Mouse (Mus musculus) forebrain, embryonic 11.5 days (tissue): ENCODE data around the gene H2-T22. TPM values are rescaled to one million over a fixed set of nuclear protein-coding genes. Genes with fewer than 3 reads are reported as not detected.
"Not testable (repeated sequence)": the region's sequence is repeated elsewhere in the genome, so short reads cannot be mapped to it uniquely, and the experiment has no call there.

ENCODE experiments used
- ATAC-seq: fragments of 200-750 bp; cut with Nextera tagmentation; replicated peaks from 2 replicates; pipeline ENCODE4 v1.8.0; 2017; ENCODE audit warnings: moderate TSS enrichment; ENCODE audit not compliant: low FRiP score
- DNase-seq: peaks from one replicate; pipeline ENCODE4 v3.0.0-alpha.2; 2017; ENCODE audit warnings: low spot score
- H3K27ac ChIP-seq: fragments of 300-500 bp; sonication (generic); 2 replicates; pipeline ENCODE4 v1.5.1; 2014; ENCODE audit warnings: low read depth, low read length
- H3K27me3 ChIP-seq: fragments of 300-500 bp; sonication (generic); 2 replicates; pipeline ENCODE4 v1.6.1; 2014; ENCODE audit warnings: mild to moderate bottlenecking, low read length, mixed read lengths; ENCODE audit not compliant: control insufficient read depth, insufficient read depth
- H3K36me3 ChIP-seq: fragments of 300-500 bp; sonication (generic); 2 replicates; pipeline ENCODE4 v1.6.1; 2014; ENCODE audit warnings: mild to moderate bottlenecking, low read length, moderate library complexity, mixed read lengths; ENCODE audit not compliant: control insufficient read depth, insufficient read depth
- H3K4me1 ChIP-seq: fragments of 300-500 bp; sonication (generic); replicated peaks from 2 replicates; pipeline ENCODE4 v1.6.1; 2014; ENCODE audit warnings: low read length, mixed read lengths; ENCODE audit not compliant: control insufficient read depth, insufficient read depth
- H3K4me2 ChIP-seq: fragments of 300-500 bp; sonication (generic); 2 replicates; pipeline ENCODE4 v1.6.1; 2014; ENCODE audit warnings: low read depth, mild to moderate bottlenecking, low read length, moderate library complexity, mixed read lengths; ENCODE audit not compliant: severe bottlenecking
- H3K4me3 ChIP-seq: fragments of 300-500 bp; sonication (generic); 2 replicates; pipeline ENCODE4 v1.5.1; 2014; ENCODE audit warnings: low read depth, low read length
- H3K9ac ChIP-seq: fragments of 300-500 bp; sonication (generic); 2 replicates; pipeline ENCODE4 v1.6.1; 2014; ENCODE audit warnings: low read length
- H3K9me3 ChIP-seq: fragments of 300-500 bp; sonication (generic); 2 replicates; pipeline ENCODE4 v1.6.1; 2016; ENCODE audit warnings: low read length, mixed read lengths; ENCODE audit not compliant: control insufficient read depth
- WGBS: fragments of 180-500 bp; shearing (Covaris S2); extraction: QIAGEN DNeasy Blood & Tissue Kit; methylation state at CpG from one replicate; pipeline ENCODE4 v1.1.7; 2014; 5-methylcytosine and 5-hydroxymethylcytosine counted together
- polyA plus RNA-seq: library from polyadenylated mRNA; unstranded; fragments of >200 nt; fragmentation: Nextera tagmentation; extraction: Ambion mirVana; gene quantifications from 2 replicates; pipeline ENCODE4 v1.2.1, GENCODE M21; 2014

H2-T22 gene
- polyA plus RNA-seq, 1 experiment from 2014 or later = 7.6 TPM

- 93% methylated on average over 5 of the region's 5 CpGs for WGBS
These were observed 27.6 kb downstream of the H2-T22 start for GRCm38 (mm10) chr17:36014977-36015376.

DNA sequence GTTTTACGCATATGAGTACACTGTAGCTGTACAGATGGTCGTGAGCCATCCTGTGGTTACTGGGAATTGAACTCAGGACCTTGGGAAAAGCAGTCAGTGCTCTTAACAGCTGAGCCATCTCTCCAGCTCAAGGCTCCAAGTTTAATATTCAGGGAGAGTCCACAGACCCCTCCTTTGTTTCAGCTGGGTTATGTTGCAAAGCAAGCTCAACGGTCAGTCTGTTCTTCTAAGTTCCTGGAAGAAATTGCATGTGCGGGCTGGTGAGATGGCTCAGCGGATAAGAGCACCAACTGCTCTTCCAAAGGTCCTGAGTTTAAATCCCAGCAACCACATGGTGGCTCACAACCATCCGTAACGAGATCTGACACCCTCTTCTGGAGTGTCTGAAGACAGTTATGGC lies 38.1 kb downstream of the H2-T22 start:
- H3K9ac ChIP-seq, DNase-seq, H3K4me3 ChIP-seq, H3K36me3 ChIP-seq, ATAC-seq, H3K4me1 ChIP-seq, H3K27me3 ChIP-seq, H3K9me3 ChIP-seq, H3K27ac ChIP-seq, H3K4me2 ChIP-seq: not testable (repeated sequence)
- WGBS = 95% methylated on average over 7 of the region's 7 CpGs

More at GRCm38 (mm10) chr17:36014977-36015376, 27.6 kb downstream of the H2-T22 start:
- Histone ChIP-seq H3K36me3 (no peaks in the 10 kb centered on the region; the same call in 1 of the 2 replicates), H3K27ac (no peak overlapping the region), H3K27me3 (no peaks in the 10 kb centered on the region), H3K9ac (no peak overlapping the region), H3K9me3 (no peaks in the 10 kb centered on the region), H3K4me3 (no peak overlapping the region), H3K4me1 (no peaks in the 10 kb centered on the region), H3K4me2 (no peak overlapping the region)
- DNase-seq (no peak), ATAC-seq (no peak)

GRCm38 (mm10) chr17:36003331-36003730 lies 39.2 kb downstream of the H2-T22 start:
- H3K4me2 ChIP-seq = no peak overlapping the region
- no peaks in the 10 kb centered on the region for H3K4me1 ChIP-seq
- H3K9ac ChIP-seq = no peak overlapping the region
- 91% methylated on average over 7 of the region's 7 CpGs for WGBS
- no peak for DNase-seq
- no peaks in the 10 kb centered on the region; the same call in 1 of the 2 replicates for H3K36me3 ChIP-seq
- no peaks in the 10 kb centered on the region for H3K27me3 ChIP-seq
- no peak for ATAC-seq
- H3K9me3 ChIP-seq = no peaks in the 10 kb centered on the region; the same call in 1 of the 2 replicates
- H3K27ac ChIP-seq = no peak overlapping the region
- H3K4me3 ChIP-seq = no peak overlapping the region

GRCm38 (mm10) chr17:36001966-36002365 lies 40.6 kb downstream of the H2-T22 start:
- 0 out of 2 replicates have a peak, but pooled peaks cover 2% of the 10 kb centered on the region for H3K4me1 ChIP-seq
- no peak for ATAC-seq

DNA sequence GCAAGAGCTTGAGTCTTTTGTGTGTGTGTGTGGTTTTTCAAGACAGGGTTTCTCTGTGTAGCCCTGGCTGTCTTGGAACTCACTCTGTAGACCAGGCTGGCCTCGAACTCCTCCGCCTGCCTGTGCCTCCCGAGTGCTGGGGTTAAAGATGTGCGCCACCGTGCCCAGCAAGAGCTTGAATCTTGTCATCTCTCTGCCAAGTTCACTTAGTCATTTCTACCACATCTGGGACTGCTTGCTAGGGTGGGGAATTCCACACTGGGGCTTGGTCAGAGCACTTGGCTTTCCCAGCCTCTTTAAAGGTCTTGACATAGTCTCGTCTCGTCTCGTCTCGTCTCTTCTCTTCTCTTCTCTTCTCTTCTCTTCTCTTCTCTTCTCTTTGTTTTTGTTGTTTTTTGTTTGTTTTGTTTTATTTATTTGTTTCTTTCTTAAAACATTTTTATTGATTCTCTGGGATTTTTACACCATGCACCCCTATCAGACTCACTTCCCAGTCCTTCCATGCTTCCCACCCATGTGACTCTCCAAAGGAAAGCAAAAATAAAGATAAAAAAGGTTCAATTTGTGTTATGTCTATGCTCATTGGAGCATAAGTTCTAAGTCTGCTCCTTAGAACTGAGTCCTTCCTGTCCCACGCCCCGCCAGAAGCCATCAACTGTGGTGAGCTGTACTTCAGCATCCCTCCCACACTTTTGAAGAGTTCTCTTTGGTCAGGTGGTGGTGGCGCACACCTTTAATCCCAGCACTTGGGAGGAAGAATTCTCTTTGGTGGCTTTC lies 41.2 kb downstream of the H2-T22 start:
- 97% methylated on average over 12 of the region's 12 CpGs for WGBS
- H3K4me1 ChIP-seq = 0 out of 2 replicates have a peak, but pooled peaks cover 2% of the 10 kb centered on the region
- no peak overlapping the region for H3K27ac ChIP-seq
- H3K4me2 ChIP-seq = no peak overlapping the region
- ATAC-seq (no peak), DNase-seq (no peak)
- H3K9ac ChIP-seq = no peak overlapping the region
- H3K27me3 ChIP-seq = no peaks in the 10 kb centered on the region
- H3K4me3 ChIP-seq = no peak overlapping the region
- no peaks in the 10 kb centered on the region; the same call in 1 of the 2 replicates for H3K9me3 ChIP-seq
- H3K36me3 ChIP-seq = no peaks in the 10 kb centered on the region; the same call in 1 of the 2 replicates

More at GRCm38 (mm10) chr17:36001966-36002365, 40.6 kb downstream of the H2-T22 start:
- Histone ChIP-seq H3K9me3 (no peaks in the 10 kb centered on the region; the same call in 1 of the 2 replicates), H3K4me3 (no peak overlapping the region), H3K27ac (no peak overlapping the region), H3K36me3 (no peaks in the 10 kb centered on the region; the same call in 1 of the 2 replicates), H3K27me3 (no peaks in the 10 kb centered on the region), H3K4me2 (no peak overlapping the region), H3K9ac (no peak overlapping the region)
- no peak for DNase-seq
- 95% methylated on average over 6 of the region's 6 CpGs for WGBS

- Histone ChIP-seq H3K27ac (no peak overlapping the region), H3K36me3 (no peaks in the 10 kb centered on the region), H3K9me3 (no peaks in the 10 kb centered on the region), H3K4me2 (no peak overlapping the region), H3K27me3 (no peaks in the 10 kb centered on the region), H3K4me1 (0 out of 2 replicates have a peak, but pooled peaks cover 2% of the 10 kb centered on the region), H3K9ac (no peak overlapping the region), H3K4me3 (no peak overlapping the region)
- DNase-seq (no peak), ATAC-seq (no peak)
- WGBS = 89% methylated on average over 4 of the region's 4 CpGs
These were observed 42.2 kb downstream of the H2-T22 start for GRCm38 (mm10) chr17:36000349-36000748.

DNA sequence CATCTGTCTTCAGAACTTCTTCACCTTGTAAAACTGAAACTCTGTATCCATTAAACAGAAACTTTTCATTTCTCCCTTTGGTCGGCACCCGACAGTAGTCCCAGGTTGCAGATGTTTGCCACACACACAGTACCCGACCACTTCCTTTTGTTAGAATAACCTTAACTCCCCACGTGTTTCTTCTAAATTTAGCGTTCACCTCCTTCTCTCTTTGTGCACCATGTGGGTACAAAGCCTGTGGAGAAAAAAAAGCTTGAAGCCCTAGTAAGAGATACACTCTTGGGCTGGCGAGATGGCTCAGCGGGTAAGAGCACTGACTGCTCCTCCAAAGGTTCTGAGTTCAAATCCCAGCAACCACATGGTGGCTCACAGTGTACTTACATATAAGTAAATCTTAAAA lies 43.2 kb downstream of the H2-T22 start:
- Histone ChIP-seq H3K36me3 (no peaks in the 10 kb centered on the region), H3K4me3 (no peak overlapping the region), H3K9me3 (no peaks in the 10 kb centered on the region), H3K27ac (no peak overlapping the region), H3K4me1 (0 out of 2 replicates have a peak, but pooled peaks cover 3% of the 10 kb centered on the region), H3K4me2 (no peak overlapping the region), H3K27me3 (no peaks in the 10 kb centered on the region), H3K9ac (no peak overlapping the region)
- DNase-seq (no peak), ATAC-seq (no peak)
- WGBS = 91% methylated on average over 7 of the region's 7 CpGs

GRCm38 (mm10) chr17:35998545-35999305 lies 43.8 kb downstream of the H2-T22 start:
- 92% methylated on average over 6 of the region's 6 CpGs for WGBS
- Histone ChIP-seq H3K27me3 (no peaks in the 10 kb centered on the region), H3K4me3 (no peak overlapping the region), H3K36me3 (no peaks in the 10 kb centered on the region), H3K27ac (no peak overlapping the region), H3K4me1 (0 out of 2 replicates have a peak, but pooled peaks cover 3% of the 10 kb centered on the region), H3K9me3 (no peaks in the 10 kb centered on the region), H3K4me2 (no peak overlapping the region), H3K9ac (no peak overlapping the region)
- ATAC-seq (no peak), DNase-seq (no peak)
